Mouse (Mus musculus) frontal cortex, postnatal 36 days (tissue): ENCODE data around the gene Olfr544.
"Not testable (repeated sequence)": the region's sequence is repeated elsewhere in the genome, so short reads cannot be mapped to it uniquely, and the experiment has no call there.

Experiments used
- DNase-seq, 2 experiments: peaks; one replicate each; pipeline ENCODE4 v3.0.0; 2022; ENCODE audit warnings: low spot score in 2 of 2

Olfr544 gene

DNA sequence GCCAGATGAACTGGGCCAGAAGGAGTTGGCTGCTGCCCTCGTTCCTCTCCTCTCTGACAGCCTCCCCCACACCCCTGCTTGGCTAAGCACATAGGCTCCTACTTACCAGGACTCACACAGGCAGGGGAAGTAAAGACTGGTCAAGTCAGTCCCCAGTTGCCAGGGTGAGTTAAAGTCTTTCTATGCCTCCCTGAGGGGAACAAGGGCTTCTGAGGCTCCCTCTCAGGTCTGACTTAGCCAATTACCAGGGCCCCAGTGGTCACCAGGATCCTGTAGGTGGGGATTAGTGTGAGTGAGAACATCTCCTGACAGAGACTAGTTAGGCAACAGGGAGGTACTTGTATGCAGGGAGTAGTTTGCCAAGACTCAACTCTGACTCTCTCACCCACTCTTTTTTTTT is at the start of gene Olfr544:
Olfr544 (minus strand) TSS at position 153 of the 400 bp plus-strand sequence.
- DNase-seq: no peak

DNA sequence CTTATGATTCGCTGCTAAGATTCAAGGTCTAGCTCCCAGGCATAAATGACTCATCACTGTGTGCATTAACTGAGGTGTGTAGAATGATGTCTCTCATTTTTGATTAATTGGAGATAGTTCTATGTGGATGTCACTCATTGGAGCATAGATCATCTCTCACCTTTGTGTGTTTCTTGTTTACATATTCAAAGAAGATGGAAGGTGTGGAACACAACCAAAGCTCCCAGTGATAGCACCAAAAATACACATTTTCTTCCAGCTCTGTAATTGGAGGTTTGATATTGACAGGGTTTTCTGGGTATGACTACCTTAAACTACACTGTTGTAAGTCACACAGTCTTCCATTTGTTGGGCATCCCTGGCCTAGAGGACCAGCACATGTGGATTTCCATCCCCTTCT is 46.3 kb upstream of the Olfr544 start, which contains the start of gene Olfr547:
Olfr547 (plus strand) TSS at position 301 of the 400 bp plus-strand sequence.
- DNase-seq: no peak

DNA sequence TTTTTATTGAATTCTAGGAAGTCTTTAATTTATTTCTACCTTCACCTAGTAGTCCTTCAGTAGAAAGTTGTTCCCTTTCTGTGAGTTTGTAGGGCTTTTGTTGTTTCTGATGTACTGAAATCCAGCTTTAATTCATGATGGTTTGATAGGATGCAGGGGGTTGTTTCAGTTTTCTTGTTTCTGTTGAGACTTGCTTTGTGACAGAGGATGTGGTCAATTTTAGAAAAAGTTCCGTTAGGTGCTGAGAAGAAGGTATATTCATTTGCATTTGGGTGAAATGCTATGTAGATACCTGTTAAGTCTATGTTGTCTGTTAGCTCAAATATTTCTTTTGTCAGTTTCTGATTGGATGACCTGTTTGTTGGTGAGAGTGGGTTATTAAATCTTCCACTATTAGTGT is 40.9 kb upstream of the Olfr544 start:
- no peak for DNase-seq

DNA sequence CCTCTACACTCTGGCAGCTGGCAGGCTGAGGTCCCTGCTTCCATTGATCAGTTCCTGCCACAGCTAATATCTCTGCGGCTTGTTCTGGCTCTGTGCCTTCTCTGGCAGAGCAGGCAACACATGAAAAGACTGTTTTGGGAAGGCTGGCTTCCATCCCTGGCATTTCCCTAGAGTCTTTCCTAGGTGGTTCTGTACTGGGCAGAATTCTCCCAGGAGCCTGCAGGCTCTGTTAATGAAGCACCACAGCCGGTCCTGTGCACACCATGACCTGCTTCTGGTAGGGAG is 28.9 kb upstream of the Olfr544 start:
- DNase-seq: no peak

DNA sequence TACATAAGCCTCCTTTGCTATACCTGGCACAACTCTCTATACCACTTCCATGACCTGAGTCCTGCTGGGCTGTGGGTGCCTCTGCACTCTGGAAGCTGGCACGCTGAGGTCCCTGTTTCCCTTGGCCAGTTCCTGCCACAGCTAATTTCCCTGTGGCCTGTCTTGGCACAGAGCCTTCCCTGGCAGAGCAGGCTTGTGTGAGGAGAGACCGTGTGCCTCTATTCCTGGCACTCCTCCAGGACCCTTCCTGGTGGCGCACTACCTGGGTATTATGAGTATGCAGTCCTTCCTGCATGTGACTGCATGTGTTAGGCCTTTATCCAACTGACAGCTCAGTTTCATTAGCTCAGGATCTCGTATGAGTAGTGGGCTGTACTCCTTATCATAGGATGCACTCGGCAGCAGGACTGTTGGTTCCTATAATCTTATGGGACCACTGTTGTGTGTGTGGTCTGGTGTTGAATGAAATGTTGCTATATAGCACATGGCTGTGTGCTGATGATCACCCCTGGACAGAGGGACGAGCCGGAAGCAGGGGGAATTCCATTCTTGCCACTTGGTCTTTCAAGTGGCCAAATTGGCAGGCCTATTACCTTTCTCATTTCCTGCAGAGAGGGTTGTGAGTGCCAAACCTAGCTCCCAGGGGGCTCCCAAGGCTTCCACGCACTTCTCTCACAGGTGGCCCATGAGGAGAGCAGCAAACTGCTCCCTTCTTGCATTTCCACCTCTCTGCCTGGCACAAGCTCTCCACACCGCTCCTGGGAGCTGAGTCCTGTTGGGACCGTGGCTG is 28.3 kb upstream of the Olfr544 start:
- DNase-seq: no peak

DNA sequence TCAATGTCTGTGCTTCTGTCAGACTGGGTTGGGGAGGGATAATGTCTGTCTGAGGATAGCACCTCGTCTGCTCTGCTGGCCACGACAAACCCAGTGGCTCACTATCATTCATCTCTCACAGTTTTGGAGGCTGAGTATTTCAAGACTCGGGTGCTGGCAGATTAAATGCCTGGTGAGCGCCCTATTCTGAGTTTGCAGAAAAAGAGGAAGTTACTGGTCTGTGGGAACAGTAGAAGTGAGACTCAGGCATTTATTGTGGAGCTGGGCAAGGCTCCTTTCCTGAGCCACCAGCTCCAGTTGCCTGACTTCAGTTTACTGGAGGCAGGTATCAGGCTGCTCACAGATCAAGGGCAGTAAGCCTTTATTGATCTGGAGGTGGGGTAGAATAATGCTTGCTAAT is 26.0 kb upstream of the Olfr544 start:
- no peak for DNase-seq

DNA sequence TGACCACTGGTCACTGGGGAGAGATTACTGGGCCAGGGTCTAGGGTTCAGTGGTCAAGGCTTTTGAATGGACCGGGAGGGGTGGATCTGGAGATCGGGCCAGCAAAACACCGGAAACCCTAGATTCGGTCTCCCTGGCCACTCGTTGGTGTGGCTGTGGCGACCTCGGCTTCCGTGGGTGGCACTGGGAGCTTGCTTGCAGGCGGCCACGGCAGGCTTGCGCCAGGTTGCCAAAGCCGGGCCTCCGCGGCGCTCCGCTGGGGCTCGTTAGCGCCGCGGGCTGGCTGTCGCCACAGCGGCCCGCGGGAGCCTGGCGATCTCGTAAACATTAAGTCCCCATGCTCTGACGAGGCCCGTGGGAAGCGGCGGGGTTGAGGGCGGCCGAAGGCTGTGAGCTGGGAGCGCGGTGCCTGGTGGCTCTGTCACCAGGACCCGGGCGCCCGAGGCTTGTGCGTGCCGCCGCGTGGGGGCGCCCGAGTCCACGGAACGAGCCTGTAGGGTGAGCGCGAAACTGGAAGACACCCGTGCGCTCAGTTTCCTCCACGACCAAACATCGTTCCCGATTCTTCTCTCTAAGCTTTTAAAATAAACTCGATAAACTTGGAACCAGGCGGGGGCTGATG is 24.8 kb upstream of the Olfr544 start:
- DNase-seq: peak; percentile 86

DNA sequence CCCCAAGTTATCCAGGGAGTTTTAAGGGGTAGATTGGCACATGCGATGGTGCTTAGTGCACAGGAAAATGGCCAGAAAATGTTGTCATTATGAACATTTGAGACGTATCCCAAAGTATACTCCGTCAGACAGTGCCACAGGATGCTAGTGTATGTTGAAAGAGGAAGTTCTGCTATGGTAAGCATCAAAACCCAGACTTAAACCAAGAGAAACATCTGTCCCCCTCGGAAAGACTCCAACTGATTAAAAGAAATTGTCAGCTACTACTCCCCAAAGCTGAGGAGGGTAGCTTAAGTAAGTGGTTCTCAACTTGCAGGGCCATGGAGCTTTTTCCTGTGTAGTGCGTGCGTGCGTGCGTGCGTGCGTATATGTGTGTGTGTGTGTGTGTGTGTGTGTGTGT is 23.8 kb upstream of the Olfr544 start:
- no peak for DNase-seq

DNA sequence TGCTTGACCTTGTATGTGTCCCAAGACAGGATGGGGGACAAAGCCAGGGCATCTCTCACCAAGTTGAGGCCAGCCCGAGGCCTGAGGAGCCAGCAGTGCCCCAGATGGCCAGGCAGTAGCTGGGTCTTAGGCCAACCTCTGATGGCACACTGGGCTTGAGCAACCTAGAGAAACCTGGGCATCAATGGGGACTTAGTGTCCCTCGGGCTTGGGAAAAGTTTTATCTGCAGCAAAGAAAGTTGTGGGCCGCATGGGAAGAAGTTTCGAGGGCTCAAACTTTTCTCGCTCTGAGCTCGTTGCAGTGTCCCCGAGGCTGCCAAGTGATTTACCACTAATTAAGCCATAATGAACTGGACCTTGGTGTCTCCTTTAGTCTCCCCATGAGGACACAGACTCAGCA is 21.6 kb upstream of the Olfr544 start:
- no peak for DNase-seq

DNA sequence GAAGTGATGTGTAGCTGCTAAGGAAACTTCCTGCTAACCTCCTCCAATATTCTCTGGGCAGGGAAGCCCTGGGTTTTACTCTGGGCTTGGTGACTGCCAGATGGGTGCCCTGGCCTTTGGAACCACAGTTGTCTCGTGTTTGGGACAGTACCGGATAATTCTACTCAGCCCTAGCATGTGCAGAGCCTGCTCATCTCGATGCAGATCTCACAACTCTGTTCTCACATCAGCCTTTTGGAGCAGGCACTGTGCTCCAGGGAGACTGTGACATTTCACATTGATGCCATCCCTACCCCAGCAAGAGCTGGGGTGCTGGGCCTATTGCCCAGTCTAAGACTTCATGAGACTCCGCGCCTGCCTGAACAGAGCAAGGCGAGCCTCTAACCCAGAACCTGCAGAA is 20.6 kb upstream of the Olfr544 start:
- no peak for DNase-seq

DNA sequence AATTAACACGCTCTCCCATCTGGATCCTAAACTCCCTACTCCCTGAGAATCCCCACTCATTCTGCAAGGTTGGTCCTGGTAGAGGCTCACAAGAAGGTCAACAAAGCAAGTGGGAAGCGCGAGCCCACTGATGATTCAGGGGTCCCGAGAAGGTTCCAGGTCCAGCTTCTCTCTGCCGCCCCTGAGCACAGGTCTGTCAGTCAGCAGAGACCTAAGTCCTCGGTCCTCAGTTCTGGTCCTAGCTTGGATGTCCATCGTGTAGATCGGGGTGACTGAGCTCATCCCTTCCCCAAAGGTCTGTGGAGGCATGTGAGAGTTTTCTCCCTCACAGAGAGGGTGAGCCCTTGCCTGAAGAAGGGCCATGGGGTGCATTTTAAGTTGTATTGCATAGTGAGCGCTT is 20.0 kb upstream of the Olfr544 start:
- no peak for DNase-seq

DNA sequence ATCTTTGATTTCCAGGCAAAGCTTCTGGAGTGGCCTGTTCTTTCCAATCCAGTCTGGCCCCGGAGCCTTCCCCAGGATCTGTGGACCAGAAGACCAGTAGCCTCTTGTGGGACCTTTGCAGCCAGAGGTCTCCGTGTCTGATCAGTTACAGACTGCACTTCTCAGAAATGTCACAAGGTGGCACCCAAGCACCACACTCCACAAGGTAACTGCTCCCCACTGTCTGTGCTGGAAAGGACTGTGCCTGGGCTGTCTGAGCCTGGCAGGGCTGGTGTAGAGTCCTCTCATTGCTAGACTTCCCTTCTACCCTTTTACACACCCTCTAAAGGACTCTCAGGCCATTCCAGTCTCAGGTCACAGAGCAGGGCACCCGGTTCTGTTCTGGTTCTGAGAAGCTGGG is 18.7 kb upstream of the Olfr544 start:
- peak; percentile 67 to 80 for DNase-seq

DNA sequence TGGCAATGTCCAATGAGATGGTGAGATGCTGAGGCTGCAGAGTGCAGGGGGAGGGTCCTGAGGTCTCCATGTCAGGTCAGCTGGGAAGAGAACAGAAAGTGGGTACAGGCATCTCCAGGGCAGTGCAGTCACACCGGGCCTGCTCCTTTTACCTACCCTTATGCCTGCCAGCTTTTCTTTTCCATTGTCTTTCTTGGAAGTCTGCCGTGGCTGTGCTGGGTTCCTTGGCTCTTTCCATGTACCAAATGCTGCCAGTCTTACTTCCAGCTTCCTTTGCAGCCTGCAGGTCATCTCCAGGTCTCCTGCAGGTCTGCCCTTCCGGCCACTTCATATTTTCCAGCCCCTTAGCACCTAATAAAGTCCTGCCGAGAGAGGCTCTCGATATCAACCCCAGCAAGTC is 13.9 kb upstream of the Olfr544 start:
- no peak for DNase-seq

DNA sequence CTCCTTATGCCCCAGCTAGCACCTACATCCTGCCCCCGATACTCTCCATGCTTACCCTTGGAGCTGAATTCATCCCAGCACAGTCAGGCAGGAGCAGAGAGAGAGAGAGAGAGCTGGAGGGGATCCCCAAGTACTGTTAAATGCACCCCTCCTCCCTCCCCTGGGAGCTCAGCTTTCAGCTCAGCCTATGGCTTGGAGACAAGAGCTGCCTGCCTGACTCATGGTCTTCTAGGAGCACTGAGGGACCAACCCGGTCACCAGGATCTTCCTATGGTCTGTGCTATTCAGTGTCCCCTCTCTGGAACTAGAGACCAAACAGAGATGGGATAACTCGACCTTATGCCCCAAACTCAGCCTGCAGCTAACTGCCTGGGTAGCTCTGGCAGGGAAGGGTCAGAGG is 11.4 kb upstream of the Olfr544 start, which contains the start of gene Olfr545:
Olfr545 (minus strand) TSS at position 101 of the 400 bp plus-strand sequence.
- DNase-seq: no peak

DNA sequence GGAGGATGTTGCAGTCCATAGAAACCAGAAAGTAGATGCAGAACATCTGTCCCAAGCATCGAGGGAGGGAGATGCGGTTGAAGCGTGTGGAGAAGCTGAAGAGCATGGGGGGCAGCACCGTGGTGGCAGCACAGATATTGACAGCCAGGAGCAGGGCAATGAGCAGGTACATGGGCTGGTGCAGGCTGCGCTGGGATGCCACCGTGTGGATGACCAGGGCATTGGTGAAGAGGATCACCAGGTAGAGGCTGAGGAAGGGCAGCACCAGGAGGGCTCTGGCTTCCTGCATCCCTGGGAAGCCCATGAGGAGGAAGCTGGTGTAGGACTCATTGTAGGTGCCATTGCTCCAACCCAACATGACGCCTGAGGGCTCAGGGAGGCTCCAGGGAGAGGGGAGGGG is 6.3 kb upstream of the Olfr544 start:
- DNase-seq: not testable (repeated sequence)

DNA sequence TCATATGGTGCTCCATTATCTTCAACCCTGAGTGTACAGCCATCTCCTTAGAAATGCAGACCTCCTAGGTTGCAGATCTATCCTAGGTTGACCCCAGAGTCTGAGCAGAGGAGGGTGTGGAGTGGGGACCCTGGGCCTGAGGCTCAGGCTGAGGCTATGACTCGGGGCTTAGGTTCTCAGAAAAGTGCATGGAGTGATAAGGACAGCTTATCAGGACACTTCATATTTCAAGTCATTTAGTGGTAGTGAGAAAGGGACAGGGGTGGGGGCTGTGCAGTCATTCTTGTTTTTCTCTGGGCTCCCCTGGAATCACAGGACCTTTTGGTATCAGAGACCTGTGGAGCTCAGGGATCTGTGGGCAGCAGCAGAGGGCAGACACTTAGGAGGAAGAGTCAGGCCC is 2.0 kb downstream of the Olfr544 start:
- DNase-seq: no peak

DNA sequence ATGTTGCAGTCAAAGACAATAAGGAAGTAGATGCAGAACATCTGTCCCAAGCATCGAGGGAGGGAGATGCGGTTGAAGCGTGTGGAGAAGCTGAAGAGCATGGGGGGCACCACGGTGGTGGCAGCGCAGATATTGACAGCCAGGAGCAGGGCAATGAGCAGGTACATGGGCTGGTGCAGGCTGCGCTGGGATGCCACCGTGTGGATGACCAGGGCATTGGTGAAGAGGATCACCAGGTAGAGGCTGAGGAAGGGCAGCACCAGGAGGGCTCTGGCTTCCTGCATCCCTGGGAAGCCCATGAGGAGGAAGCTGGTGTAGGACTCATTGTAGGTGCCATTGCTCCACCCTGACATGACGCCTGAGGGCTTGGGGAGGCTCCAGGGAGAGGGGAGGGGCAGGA is 3.3 kb downstream of the Olfr544 start:
- not testable (repeated sequence) for DNase-seq

DNA sequence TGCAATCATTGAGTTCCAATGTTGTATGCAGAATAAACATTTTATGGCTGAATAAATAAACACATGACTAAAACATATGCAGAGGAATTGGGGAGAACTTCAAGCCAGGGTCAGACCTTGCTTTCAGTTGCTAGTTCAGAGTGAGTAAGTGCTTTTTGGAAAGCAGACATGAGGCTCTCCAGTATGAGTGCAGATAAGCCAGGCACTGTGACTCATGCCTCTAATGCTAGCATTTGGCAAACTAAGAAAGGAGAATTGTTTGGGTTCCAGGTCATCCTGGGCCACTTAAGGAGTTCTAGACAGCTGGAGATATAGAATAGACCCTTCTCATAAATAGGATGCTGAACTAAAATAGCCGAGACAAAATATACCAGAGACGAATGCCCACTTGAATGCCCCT is 4.4 kb downstream of the Olfr544 start:
- DNase-seq: no peak

DNA sequence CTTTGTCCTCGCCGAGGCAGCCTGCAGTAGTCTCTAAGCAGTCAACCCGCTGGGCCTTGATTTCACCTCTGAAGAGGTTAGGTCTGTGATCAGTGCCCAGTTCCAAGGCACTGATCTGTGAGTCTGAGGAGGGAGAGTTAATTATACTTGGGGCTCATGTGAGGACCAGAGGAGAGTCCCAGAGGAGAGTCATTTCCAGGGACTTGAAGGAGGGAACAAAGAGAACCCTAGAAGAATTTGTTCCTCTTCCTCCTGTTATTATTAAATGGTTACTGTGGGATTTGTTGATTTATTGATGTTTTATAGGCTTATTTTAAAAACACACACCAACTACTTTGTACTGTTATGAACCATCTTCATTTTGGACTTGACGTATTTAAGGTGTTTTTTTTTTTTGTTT is 6.5 kb downstream of the Olfr544 start, which contains the start of gene Olfr543:
Olfr543 (minus strand) TSS at position 101 of the 400 bp plus-strand sequence.
- no peak for DNase-seq

DNA sequence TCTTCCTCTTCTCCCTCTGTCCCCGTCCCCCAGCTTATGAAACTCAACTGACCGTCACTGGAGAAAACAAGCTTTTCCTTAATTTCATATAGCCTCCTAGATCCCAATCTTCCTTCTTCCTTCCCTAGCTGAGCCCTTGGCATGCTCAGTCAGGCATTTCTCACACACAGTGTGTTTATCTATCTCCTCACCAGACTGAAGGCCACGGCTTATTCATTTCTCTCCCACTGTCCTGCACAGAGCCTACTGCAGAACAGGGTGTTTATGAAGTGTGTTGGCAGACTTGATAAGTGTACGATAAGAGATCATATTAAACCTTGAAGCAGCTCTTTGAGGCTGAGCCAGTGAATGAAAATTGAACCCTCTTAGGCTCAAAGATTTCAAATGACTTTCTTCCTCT is 7.3 kb downstream of the Olfr544 start:
- no peak for DNase-seq

DNA sequence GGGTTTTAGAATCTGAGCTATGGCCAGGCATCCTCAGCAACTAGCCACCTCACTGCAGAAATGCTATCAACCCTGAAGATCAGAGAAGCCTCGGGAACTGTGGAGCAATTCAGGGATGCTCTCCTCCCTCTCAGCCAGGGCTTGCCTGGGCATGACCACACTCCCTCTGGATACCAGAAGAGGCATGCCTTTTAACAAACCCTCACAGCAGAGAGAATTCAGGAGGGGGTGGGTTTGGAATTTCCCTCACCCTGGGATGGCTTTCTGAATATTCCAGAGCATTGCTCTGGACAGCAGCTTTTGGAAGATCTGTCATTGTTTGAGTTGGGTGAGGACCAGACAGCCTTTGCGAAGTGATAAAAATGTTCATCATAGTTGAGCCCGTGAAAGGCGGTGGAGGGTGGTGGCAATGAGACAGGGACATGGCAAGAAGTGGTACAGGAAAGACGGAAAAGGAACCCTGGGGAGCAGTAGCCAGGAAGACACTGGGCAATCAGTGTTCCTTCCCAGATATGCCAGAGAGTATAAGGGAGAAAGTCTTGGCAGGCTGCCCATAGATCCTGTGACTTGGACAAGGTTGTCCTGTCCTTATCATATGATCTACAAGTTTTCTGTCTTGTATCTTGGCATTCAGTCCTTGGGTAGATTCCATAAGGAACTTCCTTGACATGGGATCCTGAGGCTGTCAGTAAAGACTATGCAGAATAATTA is 8.6 kb downstream of the Olfr544 start:
- DNase-seq: no peak

DNA sequence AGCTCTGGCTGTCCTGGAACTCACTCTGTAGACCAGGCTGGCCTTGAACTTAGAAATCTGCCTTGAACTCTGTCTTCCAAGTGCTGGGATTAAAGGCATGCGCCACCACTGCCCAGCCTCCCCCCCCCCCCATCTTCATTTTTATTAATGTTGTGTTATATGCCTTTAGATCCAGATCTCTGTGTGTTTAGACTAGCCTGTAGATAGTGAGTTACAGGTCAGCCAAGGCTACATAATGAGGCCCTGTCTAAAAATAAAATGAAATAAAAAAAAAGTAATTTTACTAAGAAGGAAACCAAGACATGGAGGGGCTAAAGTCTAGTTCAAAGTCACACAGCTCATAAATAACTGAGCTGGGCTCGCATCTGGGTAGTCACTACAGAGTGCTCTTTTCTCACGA is 9.2 kb downstream of the Olfr544 start:
- no peak for DNase-seq

DNA sequence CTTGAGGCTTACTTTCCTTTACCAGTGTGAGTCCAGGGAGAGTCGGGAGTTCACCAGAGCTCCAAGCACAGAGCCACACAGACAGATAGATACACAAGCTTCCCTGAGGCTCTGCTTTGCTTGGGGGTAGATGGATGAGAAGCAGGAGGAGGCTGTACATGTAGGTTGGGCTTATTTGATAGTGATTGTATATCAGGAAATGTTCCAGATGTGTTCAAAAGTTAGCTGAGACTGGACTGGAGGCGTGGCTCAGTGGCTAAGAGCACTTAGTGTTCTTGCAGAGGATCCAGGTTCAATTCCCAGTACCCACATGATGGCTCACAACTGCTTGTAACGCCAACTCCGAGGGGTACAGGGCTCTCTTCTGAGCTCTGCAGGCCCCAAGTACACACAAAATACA is 9.7 kb downstream of the Olfr544 start:
- DNase-seq: no peak
